Mouse (Mus musculus) splenic B cell, adult 2 months (primary cell): ENCODE measurements around the gene Gorasp1.
A peak's percentile ranks its signal among the peaks of the same experiment; 100 is the strongest.

Experiments used
- DNase-seq: peaks from one replicate; pipeline ENCODE4 v3.0.0-alpha.2; 2011; ENCODE audit warnings: low read depth, low spot score
- H3K27me3 ChIP-seq: 2 replicates; pipeline ENCODE4 v1.6.1; 2012; ENCODE audit warnings: mild to moderate bottlenecking, low read length, moderate library complexity, mixed read lengths; ENCODE audit not compliant: control insufficient read depth, poor library complexity, insufficient read depth, severe bottlenecking
- H3K36me3 ChIP-seq: 2 replicates; pipeline ENCODE4 v1.6.1; 2012; ENCODE audit warnings: mild to moderate bottlenecking, low read length, moderate library complexity, mixed read lengths; ENCODE audit not compliant: control insufficient read depth, poor library complexity, insufficient read depth, severe bottlenecking

Gorasp1 gene

DNA sequence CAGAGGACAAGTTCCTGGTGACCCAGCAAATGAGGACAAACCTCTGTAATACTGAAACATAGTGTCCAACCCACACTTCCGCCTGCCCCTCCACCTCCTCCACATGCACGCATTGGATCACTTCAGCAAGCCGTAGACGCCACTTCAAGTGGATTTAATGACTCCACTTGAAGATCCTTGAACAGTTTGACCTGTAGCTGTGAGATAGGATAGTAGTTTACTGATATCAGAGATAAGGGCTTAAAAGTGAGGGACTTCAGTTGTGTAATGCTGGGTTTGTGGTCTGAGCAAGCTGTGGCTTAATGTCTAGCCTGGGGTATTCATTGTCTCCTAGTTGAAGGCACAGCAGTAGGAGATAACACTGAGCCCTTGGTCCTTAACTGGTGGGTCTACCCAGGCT is 13.9 kb downstream of the Gorasp1 start:
- Histone ChIP-seq H3K36me3 (peaks cover 17% of the 10 kb centered on the region), H3K27me3 (no peaks in the 10 kb centered on the region)
- no peak for DNase-seq

- Histone ChIP-seq H3K36me3 (peaks cover 8% of the 10 kb centered on the region), H3K27me3 (no peaks in the 10 kb centered on the region)
- DNase-seq, result no peak
Observed at GRCm38 (mm10) chr9:119919858-119920257, 17.5 kb downstream of the Gorasp1 start.

DNA sequence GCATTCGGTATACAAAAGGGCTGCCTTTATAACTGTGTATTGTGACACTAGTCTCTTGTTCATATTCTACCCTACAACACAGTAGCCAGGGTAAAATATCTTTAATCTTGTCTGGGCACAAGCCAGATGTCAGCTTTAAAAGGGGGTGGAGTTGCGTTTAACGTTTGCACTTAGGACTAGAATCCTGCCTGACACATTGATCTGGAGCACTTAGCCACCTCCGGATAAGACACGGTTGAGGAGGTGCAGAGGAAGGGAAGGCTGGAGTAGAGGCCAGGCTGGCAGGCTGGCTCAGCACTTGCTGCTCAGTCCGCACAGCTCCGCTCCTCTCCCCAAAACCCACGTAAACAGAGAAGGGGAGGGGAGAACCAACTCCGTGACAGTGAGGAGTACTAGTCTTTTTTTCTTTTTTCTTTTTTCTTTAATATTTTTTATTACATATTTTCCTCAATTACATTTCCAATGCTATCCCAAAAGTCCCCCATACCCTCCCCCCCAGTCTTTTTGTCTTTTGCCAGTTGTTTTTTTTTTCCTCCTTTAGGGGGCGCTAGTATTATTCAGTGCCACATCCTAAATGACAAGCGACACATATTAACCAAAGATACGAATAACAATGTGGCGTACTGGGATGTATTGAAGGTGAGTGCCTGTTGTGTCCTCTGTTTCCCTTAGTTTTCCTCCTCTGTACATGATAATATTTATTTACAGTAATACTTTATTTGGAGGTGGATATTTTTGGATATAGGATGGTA is 24.1 kb downstream of the Gorasp1 start:
- peaks cover 15% of the 10 kb centered on the region for H3K36me3 ChIP-seq
- DNase-seq, result peak; percentile 39
- H3K27me3 ChIP-seq, result no peaks in the 10 kb centered on the region

DNA sequence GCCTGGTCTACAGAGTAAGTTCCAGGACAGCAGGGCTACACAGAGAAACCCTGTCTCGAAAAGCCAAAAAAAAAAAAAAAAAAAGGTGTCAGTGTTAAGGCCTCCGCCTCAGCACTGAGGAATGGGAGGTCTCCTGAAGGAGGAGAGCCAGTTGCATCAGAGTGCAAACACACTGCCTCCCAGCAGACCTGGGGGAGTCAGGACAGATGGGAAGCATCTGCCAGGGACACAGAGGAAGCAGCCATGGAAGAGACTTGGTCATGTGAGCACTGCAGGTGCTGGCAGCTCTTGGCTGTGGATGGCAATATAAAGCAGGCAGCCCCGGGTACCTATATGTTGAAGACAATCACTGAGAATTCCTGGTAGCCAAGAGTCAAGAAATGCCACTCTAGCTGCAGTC is 27.4 kb downstream of the Gorasp1 start:
- no peak for DNase-seq
- H3K36me3 ChIP-seq, result peaks cover 23% of the 10 kb centered on the region
- H3K27me3 ChIP-seq, result no peaks in the 10 kb centered on the region

DNA sequence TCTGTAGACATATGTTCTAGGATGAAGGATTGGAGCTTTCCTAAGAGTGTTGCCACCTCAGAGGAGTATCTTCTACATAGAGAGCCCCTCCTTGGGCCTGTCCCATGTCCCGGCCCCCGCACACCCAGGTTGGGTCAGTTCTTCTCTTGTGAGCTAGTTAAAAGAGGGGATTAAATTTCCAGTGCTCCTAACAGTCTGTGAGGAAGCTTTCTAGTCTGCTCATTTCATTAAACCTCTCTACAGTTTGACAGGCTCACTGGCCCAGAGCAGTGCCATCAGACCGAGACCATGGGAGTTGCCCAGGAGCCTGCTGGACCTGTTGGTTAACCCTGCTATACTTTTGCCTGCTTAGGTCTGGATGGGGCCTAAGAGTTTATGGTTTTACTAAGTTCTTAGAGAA is 28.7 kb downstream of the Gorasp1 start:
- Histone ChIP-seq H3K27me3 (no peaks in the 10 kb centered on the region), H3K36me3 (peaks cover 28% of the 10 kb centered on the region)
- no peak for DNase-seq

DNA sequence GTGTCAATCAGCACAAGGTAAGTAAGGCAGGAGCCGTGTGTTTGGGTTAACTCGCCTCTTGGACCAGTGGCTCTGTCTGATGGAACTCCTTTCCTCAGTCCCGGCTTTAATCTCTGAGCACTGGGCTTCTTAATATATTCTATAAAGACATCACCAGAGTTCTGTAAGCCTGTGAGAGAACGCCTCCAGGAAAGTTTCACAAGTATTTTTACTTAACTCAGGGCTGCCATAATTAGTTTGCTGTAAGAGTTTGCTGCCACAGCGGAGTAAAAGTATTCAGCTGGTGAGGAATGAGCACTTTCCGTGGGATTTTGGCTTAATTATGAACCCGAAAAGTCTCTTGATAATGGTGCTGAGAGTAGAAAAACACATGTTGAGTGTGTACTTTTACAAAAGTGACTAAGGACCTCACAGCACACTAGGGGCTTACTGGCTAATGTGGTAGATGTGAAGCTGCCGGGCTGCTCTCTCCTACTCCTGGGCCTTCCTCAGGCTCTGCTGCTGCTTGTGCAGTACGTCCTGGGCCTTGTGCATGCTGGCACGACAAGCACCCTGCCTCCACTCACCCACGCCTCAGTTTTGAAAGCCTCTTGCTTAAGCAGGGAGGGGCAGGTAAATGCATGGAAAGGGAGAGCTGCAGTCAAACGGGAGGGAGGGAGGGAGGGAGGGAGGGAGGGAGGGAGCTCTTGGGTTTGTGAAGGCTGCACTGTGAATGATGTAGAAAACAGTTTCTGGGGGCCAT is 34.8 kb downstream of the Gorasp1 start:
- H3K27me3 ChIP-seq, result no peaks in the 10 kb centered on the region
- no peak for DNase-seq
- peaks cover 9% of the 10 kb centered on the region for H3K36me3 ChIP-seq

DNA sequence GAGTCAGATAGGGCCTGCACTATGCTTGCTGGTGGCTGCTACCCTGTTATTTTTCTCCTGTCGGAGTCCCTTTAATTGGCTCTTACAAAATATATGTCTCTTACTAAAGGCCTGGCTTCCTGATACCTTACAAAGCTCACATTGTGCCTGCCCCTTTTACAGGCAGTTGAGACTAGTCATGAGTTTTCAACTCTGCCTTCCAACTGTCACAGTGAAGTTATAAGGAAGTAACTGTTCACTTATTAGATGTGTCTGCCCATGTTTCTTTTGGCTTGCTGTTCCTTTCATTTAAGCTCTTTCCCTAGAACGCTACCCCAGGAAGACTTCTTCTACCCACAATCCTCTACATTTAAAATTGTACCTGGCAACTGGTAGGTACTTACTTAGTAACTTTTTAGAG is 37.9 kb downstream of the Gorasp1 start:
- H3K36me3 ChIP-seq, result peaks cover 2% of the 10 kb centered on the region; the same call in 1 of the 2 replicates
- DNase-seq, result no peak

DNA sequence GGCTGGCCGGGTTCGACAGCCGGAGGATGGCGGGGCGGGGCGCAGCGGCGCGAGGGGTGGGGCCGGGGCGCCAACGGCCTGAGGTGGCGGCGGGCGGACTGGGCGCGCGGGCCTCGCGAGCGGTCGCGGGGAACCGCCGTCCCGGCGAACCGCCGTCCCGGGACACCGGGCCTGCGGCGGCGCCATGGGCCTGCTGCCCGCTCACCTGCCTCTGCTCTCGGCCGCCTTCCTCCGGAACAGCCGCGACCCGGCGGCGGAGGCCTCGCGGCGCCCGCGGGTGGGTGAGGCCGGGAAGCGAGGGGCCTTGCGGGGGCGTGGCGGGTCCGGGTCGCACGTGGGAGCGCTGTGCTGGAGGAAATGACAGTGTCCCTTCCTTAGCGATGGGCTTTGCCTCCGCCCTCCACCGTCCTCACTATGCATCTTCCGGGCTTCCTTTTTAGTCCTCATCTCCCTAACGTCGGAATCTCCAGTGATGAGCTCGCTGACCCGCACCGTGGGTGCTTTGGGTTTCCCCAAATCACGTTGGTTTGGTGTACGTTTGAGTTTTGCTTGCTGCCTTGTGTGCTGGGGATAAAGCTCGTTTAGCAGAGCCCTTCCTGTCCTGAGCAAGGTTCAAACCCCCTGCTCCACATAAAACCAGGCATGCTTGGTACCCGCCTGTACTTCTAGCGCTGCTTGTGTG is 42.2 kb downstream of the Gorasp1 start:
- H3K27me3 ChIP-seq, result no peaks in the 10 kb centered on the region
- no peaks in the 10 kb centered on the region for H3K36me3 ChIP-seq
- peak; percentile 64 for DNase-seq

More for the DNA sequence above, 37.9 kb downstream of the Gorasp1 start:
- H3K27me3 ChIP-seq, result no peaks in the 10 kb centered on the region

GRCm38 (mm10) chr9:119894339-119895009 is 42.9 kb downstream of the Gorasp1 start, which contains the start of gene Wdr48:
TSS of gene Wdr48 (plus strand) at chr9:119894878.
- Histone ChIP-seq H3K27me3 (no peaks in the 10 kb centered on the region), H3K36me3 (no peaks in the 10 kb centered on the region)
- DNase-seq, result peak; percentile 99

DNA sequence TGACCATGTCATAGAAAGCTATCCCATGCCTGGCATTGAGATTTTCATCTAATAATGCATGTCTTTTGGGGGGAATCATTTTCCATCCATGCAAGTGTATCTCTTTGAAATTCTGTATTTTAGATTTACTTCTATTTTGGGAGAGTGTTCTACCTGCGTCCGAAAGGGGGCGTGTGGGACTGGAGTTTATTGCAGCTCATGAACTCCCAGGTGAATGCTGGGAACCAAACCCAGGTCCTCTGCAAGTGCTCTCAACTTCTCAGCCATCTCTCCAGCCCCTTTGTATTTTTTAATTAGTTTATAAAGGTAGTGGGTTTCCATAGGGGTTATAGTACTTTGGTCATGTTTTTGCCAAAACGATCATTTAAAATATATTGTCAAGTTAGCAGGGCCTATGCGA is 43.5 kb downstream of the Gorasp1 start:
- Histone ChIP-seq H3K36me3 (no peaks in the 10 kb centered on the region), H3K27me3 (no peaks in the 10 kb centered on the region)
- no peak for DNase-seq

- H3K27me3 ChIP-seq, result no peaks in the 10 kb centered on the region
- no peaks in the 10 kb centered on the region for H3K36me3 ChIP-seq
- peak; percentile 75 for DNase-seq
Observed at GRCm38 (mm10) chr9:119890692-119891091, 46.7 kb downstream of the Gorasp1 start.

GRCm38 (mm10) chr9:119889446-119889845 is 47.9 kb downstream of the Gorasp1 start:
- Histone ChIP-seq H3K27me3 (no peaks in the 10 kb centered on the region), H3K36me3 (no peaks in the 10 kb centered on the region)
- DNase-seq, result no peak

- H3K27me3 ChIP-seq, result no peaks in the 10 kb centered on the region
- H3K36me3 ChIP-seq, result no peaks in the 10 kb centered on the region
- DNase-seq, result no peak
Observed at GRCm38 (mm10) chr9:119888843-119889246, 48.5 kb downstream of the Gorasp1 start.

GRCm38 (mm10) chr9:119887144-119887901 is 50.0 kb downstream of the Gorasp1 start:
- H3K27me3 ChIP-seq, result no peaks in the 10 kb centered on the region
- DNase-seq, result no peak

More at GRCm38 (mm10) chr9:119887144-119887901, 50.0 kb downstream of the Gorasp1 start:
- no peaks in the 10 kb centered on the region for H3K36me3 ChIP-seq
